ENCODE assay signal across 11 mouse cellular contexts in the genomic region with DNA sequence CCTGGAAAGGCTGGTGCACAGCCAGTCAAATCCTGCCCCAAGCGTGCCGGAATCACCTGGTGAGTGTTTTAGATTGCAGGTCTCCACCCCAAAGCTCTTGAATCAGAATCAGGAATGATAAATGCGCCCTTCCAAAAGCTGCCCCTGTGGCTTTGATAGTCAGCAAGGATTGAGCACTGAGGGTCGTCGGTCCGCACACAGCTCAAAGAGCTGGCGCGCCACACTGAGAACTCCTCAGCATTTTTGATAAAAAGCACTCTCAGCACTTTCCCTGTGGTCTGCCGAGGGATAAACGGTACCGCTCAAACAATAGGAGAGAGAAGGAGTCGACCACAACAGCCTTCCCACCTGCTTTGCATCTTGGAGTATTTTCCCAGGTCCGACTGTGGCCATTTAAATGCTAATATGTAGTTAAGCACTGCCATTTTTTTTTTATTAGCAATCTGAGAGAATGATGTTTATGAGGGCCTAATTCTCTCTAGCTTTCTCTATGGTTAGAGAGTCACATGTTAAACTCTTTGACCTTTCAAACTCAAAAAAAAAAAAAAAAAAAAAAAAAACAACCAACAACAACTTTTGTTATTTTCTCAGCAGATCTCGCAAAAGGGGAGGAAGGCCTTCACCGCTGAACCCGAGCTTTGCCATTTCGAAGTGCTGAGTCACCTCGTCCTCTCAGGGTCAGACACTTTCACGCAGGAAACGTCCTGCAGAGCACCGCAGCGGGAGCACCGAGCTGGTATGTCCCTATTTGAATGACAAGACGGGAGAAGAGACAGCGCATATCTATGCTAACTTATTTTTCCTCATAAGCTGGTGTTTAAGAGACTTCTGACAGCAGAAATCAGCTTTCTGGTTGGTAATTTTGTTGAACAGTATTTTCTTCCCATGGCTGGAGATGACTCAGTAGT. TPM values are rescaled to one million over a fixed set of nuclear protein-coding genes. Genes with fewer than 3 reads are reported as not detected.
A peak's percentile ranks its signal among the peaks of the same experiment; 100 is the strongest.
DNase-seq lines count a peak whose midpoint lies in the region; ATAC-seq and TF ChIP-seq lines count a peak whose summit lies in the region.
"Had no signal": no experiment of that assay in that cellular context is flagged by ENCODE, and none has a peak within 500 bp of the region (broad histone marks: within the 10 kb centered on the region; RNA-seq: fewer than 3 reads in every experiment).

No protein-coding gene starts in this region.

- no peak overlapping the region for H3K4me3 ChIP-seq in layer of hippocampus, adult 2 months
- no peak overlapping the region for H3K4me3 ChIP-seq in midbrain, embryonic 13.5 days (replicated peaks)
- H3K4me3 ChIP-seq: liver, embryonic 15.5 days had no signal

- ATAC-seq in common myeloid progenitor, adult 5-6 weeks (replicated peaks; ENCODE audit: low read depth, poor library complexity, severe bottlenecking): peak; percentile 49; the same call in 1 of the 2 replicates
- ATAC-seq in midbrain, embryonic 13.5 days: no peak

- H3K4me2 ChIP-seq in midbrain, embryonic 13.5 days (replicated peaks): peak overlapping the region; percentile 23; the same call in 1 of the 2 replicates
- H3K4me2 ChIP-seq: liver, embryonic 15.5 days had no signal

- 0 out of 2 replicates have a peak, but pooled peaks cover 2% of the 10 kb centered on the region for H3K27me3 ChIP-seq in midbrain, embryonic 13.5 days
- H3K27me3 ChIP-seq: liver, embryonic 15.5 days had no signal

- H3K9me3 ChIP-seq in midbrain, embryonic 13.5 days: no peaks in the 10 kb centered on the region
- H3K9me3 ChIP-seq: liver, embryonic 15.5 days had no signal

- 8% methylated on average over 25 of the region's 25 CpGs for WGBS in midbrain, embryonic 13.5 days

- H3K36me3 ChIP-seq in midbrain, embryonic 13.5 days: no peaks in the 10 kb centered on the region
- H3K36me3 ChIP-seq: liver, embryonic 15.5 days had no signal

- H3K4me1 ChIP-seq in midbrain, embryonic 13.5 days (replicated peaks): peaks cover 14% of the 10 kb centered on the region

- no peak for TF ChIP-seq CTCF in layer of hippocampus, adult 2 months (conservative IDR thresholded peaks at IDR 0.05)

- intact Hi-C loops in left cerebral cortex, postnatal 25 days (cut with DNase I): loop anchor here (5.0 kb wide), 1 partner anchor 57 kb away; no protein-coding TSS in a partner anchor

- DNase-seq in embryo, embryonic 10.5 days (ENCODE audit: low spot score): peak; percentile 46
- DNase-seq in embryo, embryonic 9.5 days (ENCODE audit: extremely low spot score): no peak
- DNase-seq in layer of hippocampus, adult 2 months (ENCODE audit: low spot score in 2 of 2): no peak
- DNase-seq in layer of hippocampus, adult 18-20 months (ENCODE audit: low spot score in 2 of 2): no peak
- no peak for DNase-seq in cerebellum, adult 11 months
- no peak for DNase-seq in left cerebral cortex, postnatal 25 days (ENCODE audit: low spot score in 2 of 2)
- DNase-seq: gastrocnemius, postnatal 25 days; kidney, postnatal 36 days had no signal

- no peak overlapping the region for H3K9ac ChIP-seq in midbrain, embryonic 13.5 days (replicated peaks)
- H3K9ac ChIP-seq: liver, embryonic 15.5 days had no signal

- peak overlapping the region; percentile 36; the same call in 1 of the 2 replicates for H3K27ac ChIP-seq in layer of hippocampus, adult 2 months
- no peak overlapping the region for H3K27ac ChIP-seq in midbrain, embryonic 13.5 days
- H3K27ac ChIP-seq: liver, embryonic 15.5 days had no signal

RNA-seq across cellular contexts. Expression of a gene that starts 50.1 kb away (rescaled TPM):
- total RNA-seq in layer of hippocampus, adult 2 months (2021): 10 to 100 TPM; 34.6 to 37.9 TPM
- total RNA-seq in layer of hippocampus, adult 18-20 months (2021): 10 to 100 TPM; 33.1 to 36.0 TPM
- total RNA-seq in common myeloid progenitor, adult 5-6 weeks (2017): 29.4 and 30.9 TPM in 2 replicates
- 29.2 and 30.2 TPM in 2 replicates for polyA plus RNA-seq in midbrain, embryonic 13.5 days (2015; fragmentation: Nextera tagmentation; extraction: Ambion mirVana)
- 10 to 100 TPM; 35.0 to 35.7 TPM for total RNA-seq in left cerebral cortex, postnatal 25 days (2021)
